Mouse (Mus musculus): Measurements from ENCODE around the gene Cetn4. TPM values are rescaled to one million over a fixed set of nuclear protein-coding genes. Genes with fewer than 3 reads are reported as not detected.

Cetn4 gene
- polyA plus RNA-seq (2015; fragmentation: Illumina TruSeq; extraction: RNeasy Lipid Tissue Mini Kit (QIAGEN cat#74804); ENCODE audit: low read depth, low replicate concordance), result 19.2 TPM

GRCm38 (mm10) chr3:37312370-37312941 lies at the start of gene Cetn4, which contains the start of gene Bbs12:
TSS of gene Cetn4 (minus strand) at chr3:37312708.
TSS of gene Bbs12 (plus strand) at chr3:37312554.

DNA sequence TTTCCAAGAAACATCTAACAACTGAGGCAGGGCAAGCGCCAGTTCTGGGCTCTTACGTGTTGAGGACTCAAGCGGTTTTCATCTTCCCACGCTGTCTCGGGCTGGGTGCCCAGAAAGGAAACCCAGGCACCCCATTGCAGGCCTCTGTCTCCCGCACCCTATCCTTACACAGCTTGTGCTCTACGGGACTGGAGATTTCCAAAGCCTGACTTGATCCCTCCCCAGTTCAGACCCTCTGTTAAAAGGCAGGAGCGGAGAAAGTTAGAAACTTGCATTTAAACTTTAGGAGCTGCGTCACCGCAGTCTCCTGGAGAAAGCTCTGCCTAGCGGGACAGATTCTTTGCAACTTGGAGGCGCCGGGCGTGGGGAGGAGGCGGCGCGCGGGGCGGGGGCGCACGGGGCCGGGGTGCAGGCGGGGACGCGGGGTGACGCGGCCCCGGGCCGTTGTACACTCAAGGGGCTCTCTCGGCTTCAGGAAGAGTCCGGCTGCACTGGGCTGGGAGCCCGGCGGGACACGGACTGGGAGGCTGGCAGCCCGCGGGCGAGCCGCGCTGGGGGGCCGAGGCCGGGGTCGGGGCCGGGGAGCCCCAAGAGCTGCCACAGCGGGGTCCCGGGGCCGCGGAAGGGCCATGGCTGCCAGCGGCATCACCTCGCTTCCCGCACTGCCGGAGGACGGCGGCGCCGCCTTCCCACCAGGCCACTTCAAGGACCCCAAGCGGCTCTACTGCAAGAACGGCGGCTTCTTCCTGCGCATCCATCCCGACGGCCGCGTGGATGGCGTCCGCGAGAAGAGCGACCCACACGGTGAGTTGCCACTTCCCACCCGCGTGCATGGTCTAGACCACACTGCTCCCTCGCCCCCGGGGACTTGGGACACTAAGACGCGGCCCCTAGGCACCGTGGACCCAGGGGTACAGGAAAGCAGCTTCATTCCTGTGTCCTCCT lies 36.0 kb upstream of the Cetn4 start, which contains the start of gene Fgf2:
Fgf2 (plus strand) TSS at position 126 of the 945 bp plus-strand sequence.

Other genes with a start within 250 kb of the Cetn4 start
- gene Adad1, start 249.2 kb downstream of the Cetn4 start, polyA plus RNA-seq (2015; fragmentation: Illumina TruSeq; extraction: RNeasy Lipid Tissue Mini Kit (QIAGEN cat#74804); ENCODE audit: low read depth, low replicate concordance), result not detected
- gene Il2, start 186.7 kb downstream of the Cetn4 start, polyA plus RNA-seq (2015; fragmentation: Illumina TruSeq; extraction: RNeasy Lipid Tissue Mini Kit (QIAGEN cat#74804); ENCODE audit: low read depth, low replicate concordance), result 0.57 TPM
- not detected for gene Il21, start 80.1 kb downstream of the Cetn4 start, polyA plus RNA-seq (2015; fragmentation: Illumina TruSeq; extraction: RNeasy Lipid Tissue Mini Kit (QIAGEN cat#74804); ENCODE audit: low read depth, low replicate concordance)
- 6.5 TPM for gene Bbs12, start 154 bp downstream of the Cetn4 start, polyA plus RNA-seq (2015; fragmentation: Illumina TruSeq; extraction: RNeasy Lipid Tissue Mini Kit (QIAGEN cat#74804); ENCODE audit: low read depth, low replicate concordance)
- gene Fgf2, start 35.6 kb upstream of the Cetn4 start, polyA plus RNA-seq (2015; fragmentation: Illumina TruSeq; extraction: RNeasy Lipid Tissue Mini Kit (QIAGEN cat#74804); ENCODE audit: low read depth, low replicate concordance), result 3.0 TPM
- 15.0 TPM for gene Spata5, start 107.2 kb upstream of the Cetn4 start, polyA plus RNA-seq (2015; fragmentation: Illumina TruSeq; extraction: RNeasy Lipid Tissue Mini Kit (QIAGEN cat#74804); ENCODE audit: low read depth, low replicate concordance)
- 10.1 TPM for gene Nudt6, start 107.5 kb upstream of the Cetn4 start, polyA plus RNA-seq (2015; fragmentation: Illumina TruSeq; extraction: RNeasy Lipid Tissue Mini Kit (QIAGEN cat#74804); ENCODE audit: low read depth, low replicate concordance)